Mouse (Mus musculus): ENCODE results near the gene 1700034J05Rik. TPM values are rescaled to one million over a fixed set of nuclear protein-coding genes. Genes with fewer than 3 reads are reported as not detected.

Gene 1700034J05Rik
- polyA plus RNA-seq, 1 experiment = 0.02 TPM

GRCm38 (mm10) chr6:146984569-146984968 lies 30.3 kb upstream of the 1700034J05Rik start:
- TF ChIP-seq SRF (IDR thresholded peaks at IDR 0.05; ENCODE audit: control insufficient read depth, insufficient read length, low read depth) (no peak), MYOD1 (IDR thresholded peaks at IDR 0.05; ENCODE audit: control insufficient read depth in 1 of 3, insufficient read length in 2 of 3, low read depth in 2 of 3) (peak in 1 of 3 experiments; percentile 26), MYOG (IDR thresholded peaks at IDR 0.05; ENCODE audit: control insufficient read depth in 1 of 3, insufficient read depth in 1 of 3, insufficient read length in 2 of 3, low read depth in 2 of 3) (peak in 1 of 3 experiments; percentile 20)
- Histone ChIP-seq H3K4me3 (no peak overlapping the region), H3K4me2 (ENCODE audit: low read depth) (no peak overlapping the region), H3K27me3 (ENCODE audit: control insufficient read depth, insufficient read depth, insufficient read length) (no peaks in the 10 kb centered on the region), H3ac (ENCODE audit: control insufficient read depth, insufficient read length) (no peak overlapping the region), H3K79me2 (ENCODE audit: control insufficient read depth, insufficient read depth) (peaks cover 11% of the 10 kb centered on the region), H3K36me3 (ENCODE audit: control insufficient read depth, insufficient read depth) (peaks cover 33% of the 10 kb centered on the region)

- Histone ChIP-seq H3K79me2 (ENCODE audit: control insufficient read depth, insufficient read depth) (peaks cover 6% of the 10 kb centered on the region), H3K4me2 (ENCODE audit: low read depth) (no peak overlapping the region), H3K4me3 (no peak overlapping the region), H3K36me3 (ENCODE audit: control insufficient read depth, insufficient read depth) (peaks cover 63% of the 10 kb centered on the region), H3ac (ENCODE audit: control insufficient read depth, insufficient read length) (no peak overlapping the region), H3K27me3 (ENCODE audit: control insufficient read depth, insufficient read depth, insufficient read length) (no peaks in the 10 kb centered on the region)
- no peak for TF ChIP-seq SRF (IDR thresholded peaks at IDR 0.05; ENCODE audit: control insufficient read depth, insufficient read length, low read depth)
Observed at GRCm38 (mm10) chr6:146981249-146981835, 27.1 kb upstream of the 1700034J05Rik start.

GRCm38 (mm10) chr6:146979953-146980352 lies 25.7 kb upstream of the 1700034J05Rik start:
- peaks cover 64% of the 10 kb centered on the region for H3K36me3 ChIP-seq (ENCODE audit: control insufficient read depth, insufficient read depth)
- H3ac ChIP-seq (ENCODE audit: control insufficient read depth, insufficient read length) = no peak overlapping the region
- TF ChIP-seq USF1 (IDR thresholded peaks at IDR 0.05; ENCODE audit: low read depth) (no peak), MYOD1 (IDR thresholded peaks at IDR 0.05; ENCODE audit: control insufficient read depth in 1 of 3, insufficient read length in 2 of 3, low read depth in 2 of 3) (no peak), MAX (IDR thresholded peaks at IDR 0.05; ENCODE audit: low read depth) (no peak), E2F4 (IDR thresholded peaks at IDR 0.05; ENCODE audit: insufficient read depth) (no peak), TCF3 (IDR thresholded peaks at IDR 0.05; ENCODE audit: insufficient read length, low read depth) (no peak), SRF (IDR thresholded peaks at IDR 0.05; ENCODE audit: control insufficient read depth, insufficient read length, low read depth) (no peak), POLR2A (IDR thresholded peaks at IDR 0.05; ENCODE audit: insufficient read length, low read depth) (no peak), TCF12 (IDR thresholded peaks at IDR 0.05; ENCODE audit: insufficient read depth, poor library complexity, severe bottlenecking) (no peak), CEBPB (IDR thresholded peaks at IDR 0.05; ENCODE audit: insufficient read depth, poor library complexity, severe bottlenecking) (no peak), MYOG (IDR thresholded peaks at IDR 0.05; ENCODE audit: control insufficient read depth in 1 of 3, insufficient read depth in 1 of 3, insufficient read length in 2 of 3, low read depth in 2 of 3) (no peak)
- H3K4me3 ChIP-seq = no peak overlapping the region
- no peaks in the 10 kb centered on the region for H3K27me3 ChIP-seq (ENCODE audit: control insufficient read depth, insufficient read depth, insufficient read length)
- H3K79me2 ChIP-seq (ENCODE audit: control insufficient read depth, insufficient read depth) = peaks cover 4% of the 10 kb centered on the region
- H3K4me2 ChIP-seq (ENCODE audit: low read depth) = no peak overlapping the region

- Histone ChIP-seq H3K4me2 (ENCODE audit: low read depth) (no peak overlapping the region), H3K79me2 (ENCODE audit: control insufficient read depth, insufficient read depth) (peaks cover 11% of the 10 kb centered on the region), H3ac (ENCODE audit: control insufficient read depth, insufficient read length) (no peak overlapping the region), H3K4me3 (no peak overlapping the region), H3K27me3 (ENCODE audit: control insufficient read depth, insufficient read depth, insufficient read length) (no peaks in the 10 kb centered on the region), H3K36me3 (ENCODE audit: control insufficient read depth, insufficient read depth) (peaks cover 64% of the 10 kb centered on the region)
- TF ChIP-seq USF1 (IDR thresholded peaks at IDR 0.05; ENCODE audit: low read depth) (no peak), TCF12 (IDR thresholded peaks at IDR 0.05; ENCODE audit: insufficient read depth, poor library complexity, severe bottlenecking) (no peak), CEBPB (IDR thresholded peaks at IDR 0.05; ENCODE audit: insufficient read depth, poor library complexity, severe bottlenecking) (no peak), MYOD1 (IDR thresholded peaks at IDR 0.05; ENCODE audit: control insufficient read depth in 1 of 3, insufficient read length in 2 of 3, low read depth in 2 of 3) (no peak), POLR2AphosphoS2 (IDR thresholded peaks at IDR 0.05; ENCODE audit: insufficient read length, low read depth) (no peak), SRF (IDR thresholded peaks at IDR 0.05; ENCODE audit: control insufficient read depth, insufficient read length, low read depth) (no peak), E2F4 (IDR thresholded peaks at IDR 0.05; ENCODE audit: insufficient read depth) (no peak), POLR2A (IDR thresholded peaks at IDR 0.05; ENCODE audit: insufficient read length, low read depth) (no peak), MYOG (IDR thresholded peaks at IDR 0.05; ENCODE audit: control insufficient read depth in 1 of 3, insufficient read depth in 1 of 3, insufficient read length in 2 of 3, low read depth in 2 of 3) (no peak), REST (IDR thresholded peaks at IDR 0.05; ENCODE audit: insufficient read depth, insufficient read length) (no peak), TCF3 (IDR thresholded peaks at IDR 0.05; ENCODE audit: insufficient read length, low read depth) (no peak), MAX (IDR thresholded peaks at IDR 0.05; ENCODE audit: low read depth) (no peak)
Observed at GRCm38 (mm10) chr6:146979115-146979744, 25.0 kb upstream of the 1700034J05Rik start.

GRCm38 (mm10) chr6:146978691-146979114 lies 24.5 kb upstream of the 1700034J05Rik start:
- Histone ChIP-seq H3K79me2 (ENCODE audit: control insufficient read depth, insufficient read depth) (peaks cover 17% of the 10 kb centered on the region), H3K4me2 (ENCODE audit: low read depth) (no peak overlapping the region), H3ac (ENCODE audit: control insufficient read depth, insufficient read length) (no peak overlapping the region), H3K4me3 (no peak overlapping the region), H3K36me3 (ENCODE audit: control insufficient read depth, insufficient read depth) (peaks cover 64% of the 10 kb centered on the region), H3K27me3 (ENCODE audit: control insufficient read depth, insufficient read depth, insufficient read length) (no peaks in the 10 kb centered on the region)
- no peak for TF ChIP-seq POLR2A (IDR thresholded peaks at IDR 0.05; ENCODE audit: insufficient read length, low read depth)
- TF ChIP-seq SRF (IDR thresholded peaks at IDR 0.05; ENCODE audit: control insufficient read depth, insufficient read length, low read depth) = no peak
- TF ChIP-seq TCF3 (IDR thresholded peaks at IDR 0.05; ENCODE audit: insufficient read length, low read depth) = no peak
- no peak for TF ChIP-seq MYOD1 (IDR thresholded peaks at IDR 0.05; ENCODE audit: control insufficient read depth in 1 of 3, insufficient read length in 2 of 3, low read depth in 2 of 3)
- no peak for TF ChIP-seq E2F4 (IDR thresholded peaks at IDR 0.05; ENCODE audit: insufficient read depth)
- no peak for TF ChIP-seq REST (IDR thresholded peaks at IDR 0.05; ENCODE audit: insufficient read depth, insufficient read length)
- TF ChIP-seq MYOG (IDR thresholded peaks at IDR 0.05; ENCODE audit: control insufficient read depth in 1 of 3, insufficient read depth in 1 of 3, insufficient read length in 2 of 3, low read depth in 2 of 3) = no peak
- no peak for TF ChIP-seq MAX (IDR thresholded peaks at IDR 0.05; ENCODE audit: low read depth)
- no peak for TF ChIP-seq USF1 (IDR thresholded peaks at IDR 0.05; ENCODE audit: low read depth)
- no peak for TF ChIP-seq POLR2AphosphoS2 (IDR thresholded peaks at IDR 0.05; ENCODE audit: insufficient read length, low read depth)
